Mouse (Mus musculus) cerebellum, adult 2 months (tissue): ENCODE results near the gene Dgcr2.

ENCODE experiments used
- CTCF ChIP-seq: fragments of 200-500 bp; IDR thresholded peaks from 2 replicates; pipeline ENCODE4 v1.5.1; 2011; ENCODE audit warnings: low read depth, mild to moderate bottlenecking, control low read depth, low read length, moderate library complexity, borderline replicate concordance; ENCODE audit not compliant: insufficient read depth
- POLR2A ChIP-seq: fragments of 200-500 bp; IDR thresholded peaks from 2 replicates; pipeline ENCODE4 v1.6.1; 2011; ENCODE audit warnings: low read length, control low read depth, borderline replicate concordance; ENCODE audit not compliant: insufficient read depth

DNA sequence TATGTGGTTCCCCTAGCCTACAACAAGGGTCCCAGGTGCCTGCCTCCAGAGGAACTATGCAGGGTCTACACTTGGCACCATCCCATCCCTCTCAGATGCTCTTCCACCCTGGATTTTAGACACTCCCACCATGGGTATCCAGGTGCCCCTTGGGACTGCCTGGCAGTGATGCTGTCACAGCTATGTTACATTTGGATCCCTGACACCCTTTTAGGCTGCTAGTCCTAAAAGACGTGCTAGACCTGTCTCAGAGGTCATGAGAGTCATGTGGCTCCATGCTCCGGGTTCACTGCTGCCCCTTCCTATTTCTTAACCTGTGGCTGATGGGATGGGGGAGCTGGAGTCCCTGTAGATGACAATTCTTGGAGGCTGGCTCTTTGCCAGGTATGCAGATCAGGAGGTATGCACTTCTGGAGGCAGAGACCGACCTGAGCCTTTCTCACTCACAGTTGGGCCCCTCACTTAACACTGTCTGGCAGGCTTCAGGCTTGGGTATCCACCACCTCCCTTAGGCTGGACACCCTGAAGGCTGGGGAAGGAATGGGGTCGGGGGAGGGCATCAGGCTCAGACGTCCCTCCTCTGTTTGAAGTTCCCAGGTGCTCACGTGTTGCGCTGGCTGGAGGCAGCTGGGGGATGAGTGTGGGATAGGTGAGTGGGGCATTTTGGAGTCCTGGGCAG, 96.4 kb downstream of the Dgcr2 start:
- TF ChIP-seq CTCF, result no peak
- no peak for TF ChIP-seq POLR2A
